Mouse (Mus musculus) G1E-ER4 (cell line): ENCODE results near the gene Tex21. TPM values are rescaled to one million over a fixed set of nuclear protein-coding genes. Genes with fewer than 3 reads are reported as not detected.

Experiments
- GATA1 ChIP-seq: IDR thresholded peaks from one replicate; pipeline ENCODE4 v1.8.0; 2012; ENCODE audit warnings: low read length, inconsistent platforms
- polyA plus RNA-seq: library from polyadenylated mRNA; stranded (reverse); fragments of >175 nt; gene quantifications from 2 replicates; pipeline ENCODE4 v1.2.3, GENCODE M21; 2012

Tex21 gene
- 0.03 and 0.06 TPM in 2 replicates for polyA plus RNA-seq

DNA sequence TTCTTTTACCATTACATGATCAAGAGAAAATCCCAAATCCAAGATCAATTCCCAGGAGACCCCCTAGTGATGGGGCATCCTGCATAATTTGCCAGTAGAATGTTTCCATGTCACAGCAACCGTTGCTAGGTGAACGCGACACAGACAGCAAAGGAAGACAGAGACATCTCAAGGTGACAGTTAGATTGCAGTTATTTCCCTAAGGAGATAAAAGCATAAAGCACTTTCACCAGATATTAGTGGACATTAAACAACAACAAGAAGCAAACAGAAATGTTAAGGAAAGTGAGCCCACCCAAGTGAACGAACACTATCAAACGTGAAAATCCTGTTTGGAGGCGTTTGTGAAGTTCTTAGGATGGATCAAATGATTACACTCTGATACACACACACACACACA lies at the start of gene Tex21:
Gene Tex21 (minus strand): TSS at position 101 of the 400 bp plus-strand sequence.
- TF ChIP-seq GATA1, result no peak

DNA sequence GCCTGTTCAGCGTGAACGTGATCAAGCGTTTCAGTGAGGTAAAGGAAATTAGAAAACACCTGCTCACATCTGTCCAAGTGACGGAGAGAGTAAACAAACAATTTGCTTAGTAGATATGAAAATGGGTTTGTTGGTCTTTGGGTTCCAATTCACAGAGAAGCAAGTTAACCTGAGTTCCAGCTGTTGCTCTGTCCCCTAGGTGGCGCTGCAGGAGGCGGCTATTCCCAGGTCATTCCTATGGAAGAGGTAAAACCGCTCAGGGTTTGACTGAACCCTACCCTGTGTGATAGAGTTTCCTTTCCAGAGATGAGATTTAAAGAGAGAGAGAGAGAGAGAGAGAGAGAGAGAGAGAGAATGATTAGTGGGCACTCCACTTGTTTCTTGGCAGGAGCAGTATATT lies 46.6 kb upstream of the Tex21 start:
- TF ChIP-seq GATA1, result no peak

DNA sequence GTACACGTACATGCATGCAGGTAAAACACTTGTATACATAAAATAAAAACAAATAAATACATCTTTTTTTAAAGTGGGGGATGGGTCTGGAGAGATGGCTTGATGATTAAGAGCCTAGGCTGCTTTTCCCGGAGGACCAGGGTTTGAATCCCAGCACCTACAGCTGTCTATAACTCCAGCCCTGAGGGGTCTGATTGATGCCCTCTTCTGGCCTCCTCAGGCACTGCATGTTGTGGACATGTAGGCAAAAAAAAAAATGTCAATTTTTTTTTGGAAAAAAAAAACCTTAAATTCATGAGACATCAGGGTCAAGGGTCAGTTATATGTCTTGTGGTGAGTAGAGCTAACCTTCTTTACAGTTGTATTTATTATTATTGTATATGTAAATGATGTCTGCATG lies 43.7 kb upstream of the Tex21 start:
- TF ChIP-seq GATA1, result no peak

DNA sequence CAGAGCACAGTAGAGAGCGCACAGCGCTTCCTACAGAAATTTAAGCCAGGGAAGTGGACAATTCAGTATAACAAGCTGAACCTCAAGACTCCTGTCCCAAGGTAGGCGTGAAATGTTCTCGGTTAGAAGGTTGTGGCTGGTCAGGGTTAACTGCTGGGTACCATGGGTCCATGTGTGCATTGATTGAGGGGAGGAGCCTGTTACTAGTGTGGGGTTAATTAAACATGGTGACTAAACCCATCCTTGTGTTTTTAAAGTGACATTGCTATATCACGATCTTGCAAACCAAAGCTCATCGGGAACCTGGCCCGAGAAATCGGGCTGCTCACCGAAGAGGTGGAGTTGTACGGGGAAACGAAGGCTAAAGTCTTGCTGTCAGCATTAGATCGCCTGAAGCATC lies 42.9 kb upstream of the Tex21 start:
- TF ChIP-seq GATA1, result no peak

DNA sequence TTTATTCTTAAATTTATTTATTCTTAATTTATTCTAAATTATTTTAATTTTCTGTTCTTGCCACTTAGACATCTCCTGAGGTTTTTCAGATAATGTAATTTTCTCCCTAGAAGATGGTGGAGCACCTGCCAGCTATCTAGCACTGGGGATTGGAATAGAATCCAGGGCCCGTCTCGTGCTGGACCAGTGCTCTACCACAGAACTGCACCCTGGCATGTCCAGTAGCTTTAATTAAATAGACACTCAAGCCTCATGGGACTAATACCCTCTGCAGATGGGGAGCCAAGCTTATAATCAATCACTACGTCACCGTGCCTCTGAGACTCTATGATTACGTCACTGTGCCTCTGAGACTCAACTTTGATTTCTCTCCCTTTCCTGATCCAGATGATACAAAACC lies 41.9 kb upstream of the Tex21 start:
- TF ChIP-seq GATA1, result no peak

DNA sequence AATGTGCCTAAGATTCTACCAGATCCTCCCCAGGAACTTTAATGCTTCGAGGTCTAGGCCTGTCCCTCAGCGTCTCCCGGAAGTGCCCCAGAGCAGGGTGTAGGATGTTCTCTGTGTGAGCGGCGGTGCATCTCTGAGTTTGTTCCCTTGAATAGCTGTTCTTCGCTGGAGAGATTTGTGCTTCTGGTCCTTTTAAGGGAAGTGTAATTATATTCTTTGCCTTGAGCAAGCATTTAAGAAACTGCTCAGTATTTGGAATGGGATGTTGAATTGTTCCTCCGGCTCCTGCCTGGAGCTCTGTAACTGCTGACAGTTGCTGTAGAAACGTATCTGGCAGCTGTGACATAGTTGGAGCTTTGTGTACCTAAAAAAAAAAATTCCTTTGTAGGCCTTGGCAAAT lies 41.4 kb upstream of the Tex21 start:
- no peak for TF ChIP-seq GATA1

DNA sequence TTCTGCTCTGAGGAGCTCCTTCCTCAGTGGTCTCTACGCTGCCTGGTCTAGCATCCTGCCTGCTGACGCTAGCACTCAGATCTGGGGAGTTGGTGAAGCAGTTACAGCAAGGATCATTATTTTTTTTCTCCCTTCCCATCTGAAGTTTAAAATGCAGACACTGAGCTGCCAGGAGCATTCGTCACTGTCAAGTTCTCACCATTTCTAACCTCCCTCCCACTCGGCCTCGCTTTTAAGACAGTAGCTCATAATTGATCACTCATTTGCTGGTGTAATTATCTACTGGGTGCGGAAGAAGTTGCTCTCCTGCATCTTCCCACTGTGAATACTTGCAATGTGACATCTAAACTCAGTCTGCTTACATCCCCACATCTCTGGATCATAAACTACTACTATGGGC lies 38.9 kb upstream of the Tex21 start:
- no peak for TF ChIP-seq GATA1

DNA sequence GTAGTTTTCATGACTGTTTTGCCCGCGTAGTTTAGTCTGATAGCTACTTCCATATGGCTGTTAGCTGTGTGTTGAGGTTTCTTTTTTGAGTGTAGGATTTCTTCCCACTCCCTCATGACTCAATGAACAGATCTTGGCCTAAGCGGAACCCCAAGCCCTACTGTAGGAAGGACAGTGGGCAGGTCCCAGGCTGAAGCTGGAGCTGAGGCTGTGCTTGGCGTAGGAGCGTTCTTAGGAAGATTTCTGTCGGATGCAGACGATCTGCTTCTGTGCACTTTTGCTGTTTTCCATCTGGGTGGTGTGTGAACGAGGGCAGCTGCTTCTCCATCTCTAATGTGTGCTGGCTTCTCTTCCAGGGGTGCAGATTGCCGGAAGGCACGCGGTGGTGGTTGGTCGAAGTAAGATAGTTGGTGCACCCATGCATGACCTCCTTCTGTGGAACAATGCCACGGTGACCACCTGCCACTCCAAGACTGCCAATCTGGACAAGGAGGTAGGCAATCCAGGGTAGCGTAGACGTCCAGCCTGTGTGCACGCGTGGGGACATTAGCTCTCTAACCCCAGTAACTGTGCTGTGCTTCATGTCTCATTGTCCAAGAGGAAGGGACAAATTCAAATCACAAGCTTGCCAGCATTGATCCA lies 36.1 kb upstream of the Tex21 start:
- TF ChIP-seq GATA1, result no peak

DNA sequence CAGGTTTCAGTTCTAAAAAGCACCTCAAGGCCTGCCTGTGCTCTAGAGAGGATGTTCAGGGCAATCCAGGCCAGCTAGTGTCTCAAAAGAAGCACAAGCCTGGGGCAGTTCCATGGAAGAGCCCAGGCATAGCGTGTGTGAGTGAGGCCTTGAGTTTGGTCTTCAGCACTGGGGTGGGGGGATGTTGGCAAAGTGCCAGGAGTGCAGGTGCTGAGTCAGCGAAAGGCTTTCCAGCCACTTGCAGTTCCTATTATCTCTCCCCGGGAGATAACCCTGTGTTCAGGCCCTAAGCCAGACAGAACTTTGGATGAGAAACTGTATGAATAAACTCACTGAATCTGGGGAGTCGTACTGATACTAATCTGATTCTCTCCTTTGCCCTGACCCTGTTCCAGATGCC lies 35.6 kb upstream of the Tex21 start:
- no peak for TF ChIP-seq GATA1

DNA sequence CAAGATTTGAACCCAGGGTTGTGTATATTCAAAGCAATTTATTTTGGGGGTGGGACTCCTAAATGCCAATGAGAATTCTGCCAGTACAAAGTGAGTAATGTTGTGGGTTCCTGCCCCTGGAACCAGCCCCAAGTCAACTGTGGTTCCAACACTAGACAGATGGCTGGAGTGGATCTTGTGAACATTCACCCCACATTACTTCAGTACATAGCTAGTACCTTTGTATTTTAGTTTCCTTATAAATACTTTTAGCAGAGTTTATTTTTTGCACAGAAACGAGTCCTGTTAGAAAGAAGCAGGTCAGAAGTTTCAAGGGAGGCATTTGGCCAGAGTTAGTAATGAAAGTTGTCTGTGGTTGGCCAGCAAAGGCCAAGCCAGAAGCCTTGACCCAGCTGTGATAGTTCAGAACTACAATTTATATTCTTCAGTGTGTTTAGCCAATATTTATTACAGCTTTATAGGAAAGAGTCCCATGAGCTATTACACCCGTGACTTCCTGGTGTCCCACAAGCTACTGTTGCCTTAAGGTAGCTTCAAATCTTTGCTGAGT lies 34.6 kb upstream of the Tex21 start:
- no peak for TF ChIP-seq GATA1

DNA sequence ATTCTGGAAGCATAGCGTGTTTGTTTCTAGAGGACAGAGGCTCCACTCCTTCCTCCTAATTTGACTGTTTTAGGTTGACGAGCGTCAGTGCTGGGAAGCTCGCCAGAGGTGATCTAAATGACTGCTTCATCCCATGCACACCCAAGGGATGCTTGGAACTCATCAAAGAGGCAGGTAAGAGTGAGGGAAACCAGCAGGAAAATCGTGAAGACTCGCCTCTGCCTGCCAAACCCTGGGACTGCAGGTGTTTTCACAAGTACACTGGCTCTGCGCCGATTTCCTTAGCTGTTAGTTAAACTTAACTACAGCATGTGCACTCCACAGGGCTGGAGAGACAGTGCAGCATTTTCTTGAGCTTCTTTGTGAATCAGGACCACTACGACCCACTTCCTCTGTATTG lies 34.0 kb upstream of the Tex21 start:
- TF ChIP-seq GATA1, result no peak

DNA sequence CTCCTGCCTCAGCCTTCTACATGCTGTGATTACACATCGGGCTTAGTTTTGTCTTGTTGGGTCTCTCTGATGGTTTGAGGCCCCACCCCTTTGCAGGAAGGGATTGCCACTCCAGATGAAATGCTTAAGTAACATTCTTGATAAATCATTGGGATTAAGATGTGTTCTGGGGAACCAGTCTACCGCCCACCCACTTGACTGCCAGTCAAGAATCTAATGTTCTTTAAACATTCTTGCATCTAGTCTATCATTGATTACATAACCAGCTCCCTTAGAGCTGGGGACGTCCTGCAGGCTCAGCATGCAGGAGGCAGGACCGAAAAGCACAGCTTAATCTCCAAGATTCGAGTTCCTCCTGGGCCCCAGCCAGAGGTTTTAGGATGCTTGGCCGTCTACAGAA lies 31.7 kb upstream of the Tex21 start:
- TF ChIP-seq GATA1, result no peak

DNA sequence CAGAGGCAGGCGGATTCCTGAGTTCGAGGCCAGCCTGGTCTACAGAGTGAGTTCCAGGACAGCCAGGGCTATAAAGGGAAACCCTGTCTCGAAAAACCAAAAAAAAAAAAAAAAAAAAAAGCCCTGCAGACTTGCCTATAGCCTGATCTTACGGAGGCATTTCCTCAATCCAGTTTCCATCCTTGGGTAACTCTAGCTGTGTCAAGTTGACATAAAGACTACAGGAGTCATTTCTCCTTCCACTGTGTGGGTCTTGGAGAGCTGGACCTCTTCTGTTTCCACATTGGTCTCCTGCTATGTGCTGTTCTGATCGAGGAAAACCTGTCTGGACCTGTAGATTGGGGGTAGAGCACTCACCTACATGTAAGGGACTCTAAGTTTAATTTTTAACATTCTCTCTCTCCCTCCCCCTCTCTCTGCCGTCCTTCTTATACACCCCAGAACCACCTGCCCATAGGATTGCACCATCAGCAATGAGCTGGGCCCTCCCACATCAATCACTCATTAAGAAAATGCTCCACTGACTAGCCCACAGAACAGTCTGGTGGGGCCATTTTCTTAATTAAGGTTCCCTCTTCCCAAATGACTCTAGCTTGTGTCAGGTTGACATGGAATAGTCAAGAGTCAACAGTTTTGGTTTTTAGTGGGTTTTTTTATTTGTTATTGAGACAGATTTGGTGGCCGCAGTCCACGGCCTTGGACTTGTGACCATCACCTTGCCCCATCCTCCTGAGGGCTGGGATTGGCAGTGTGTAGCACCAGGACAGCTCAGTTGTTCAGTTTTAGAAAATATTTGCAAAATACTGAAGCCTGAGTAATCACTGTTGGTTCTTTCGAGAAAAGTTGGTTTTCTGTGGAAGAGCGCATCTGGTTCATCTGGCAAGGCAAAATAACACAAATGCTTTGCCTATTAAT lies 26.3 kb upstream of the Tex21 start:
- no peak for TF ChIP-seq GATA1

DNA sequence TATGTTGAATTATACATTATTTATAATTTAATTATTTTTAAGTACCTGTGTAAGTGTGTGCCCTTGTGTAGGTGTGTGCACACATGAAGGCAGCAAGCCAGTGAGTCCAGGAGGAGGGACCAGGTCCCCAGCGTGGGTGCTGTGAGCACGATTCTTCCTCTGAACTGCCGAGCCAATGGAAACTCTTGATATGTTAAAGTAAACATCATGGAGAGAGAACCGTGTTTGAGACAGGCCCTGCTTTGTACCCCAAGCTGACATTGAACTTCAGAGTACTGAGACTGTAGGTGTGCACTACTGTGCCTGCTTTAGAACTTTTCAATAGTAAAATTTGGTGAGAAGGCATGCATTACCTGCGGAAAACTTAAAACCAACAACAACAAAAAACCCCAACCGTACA lies 25.0 kb upstream of the Tex21 start:
- no peak for TF ChIP-seq GATA1

DNA sequence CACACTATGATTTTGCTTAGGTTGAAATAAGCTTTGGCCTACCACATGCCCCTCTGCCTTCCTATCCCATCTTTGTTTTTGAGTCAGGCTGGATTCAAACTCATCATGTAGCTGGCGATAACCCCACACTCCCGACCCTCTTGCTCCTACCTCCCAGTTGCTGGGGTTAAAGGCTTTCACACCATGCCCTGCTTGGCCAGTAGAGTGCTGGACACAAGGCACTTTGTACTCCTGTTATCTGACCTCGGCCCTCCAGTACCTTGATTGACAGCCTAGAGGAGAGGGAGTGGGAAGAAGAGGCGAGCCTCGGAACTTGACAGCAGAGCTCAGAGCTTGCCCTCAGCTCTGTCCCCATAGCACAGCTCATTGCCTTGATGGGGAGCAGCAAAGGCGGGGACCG lies 22.6 kb upstream of the Tex21 start:
- TF ChIP-seq GATA1, result no peak

DNA sequence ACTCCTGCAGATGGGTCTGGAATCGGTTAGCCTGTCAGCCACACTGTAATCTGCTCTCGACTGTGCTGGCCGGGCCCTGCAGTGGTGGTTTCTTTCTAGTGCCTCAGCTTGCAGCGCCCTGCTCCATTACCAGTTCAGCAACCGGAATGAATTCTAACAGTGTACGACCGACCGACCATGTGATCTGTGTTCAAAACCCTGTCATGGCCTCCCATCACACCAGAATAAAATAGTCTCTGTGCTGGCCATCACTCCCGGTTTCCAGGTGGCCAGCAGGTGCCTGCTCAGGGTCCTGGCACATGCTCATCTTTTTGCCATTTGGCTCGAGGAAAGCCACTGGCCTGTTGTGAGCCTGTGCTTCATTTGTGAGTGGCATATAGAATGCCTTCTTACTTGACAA lies 22.1 kb upstream of the Tex21 start:
- no peak for TF ChIP-seq GATA1

DNA sequence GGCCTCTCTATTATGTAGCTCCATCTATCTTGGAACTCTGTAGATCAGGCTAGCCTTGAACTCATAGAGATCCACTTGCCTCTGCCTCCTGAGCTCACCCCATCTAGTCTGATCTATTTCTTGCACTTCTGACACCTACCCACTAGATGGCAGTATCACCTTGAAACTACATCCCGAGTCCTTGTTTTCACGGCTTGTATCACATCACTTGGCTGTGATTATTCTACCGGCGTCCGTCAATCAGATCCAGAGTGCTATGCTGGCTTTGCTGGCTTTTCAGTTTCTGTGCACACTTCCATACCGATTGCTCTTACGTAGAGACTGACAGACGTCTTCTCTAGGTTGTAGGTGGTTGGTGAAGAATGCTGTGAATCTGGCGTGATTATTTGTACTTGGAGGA lies 20.3 kb upstream of the Tex21 start:
- TF ChIP-seq GATA1, result no peak

DNA sequence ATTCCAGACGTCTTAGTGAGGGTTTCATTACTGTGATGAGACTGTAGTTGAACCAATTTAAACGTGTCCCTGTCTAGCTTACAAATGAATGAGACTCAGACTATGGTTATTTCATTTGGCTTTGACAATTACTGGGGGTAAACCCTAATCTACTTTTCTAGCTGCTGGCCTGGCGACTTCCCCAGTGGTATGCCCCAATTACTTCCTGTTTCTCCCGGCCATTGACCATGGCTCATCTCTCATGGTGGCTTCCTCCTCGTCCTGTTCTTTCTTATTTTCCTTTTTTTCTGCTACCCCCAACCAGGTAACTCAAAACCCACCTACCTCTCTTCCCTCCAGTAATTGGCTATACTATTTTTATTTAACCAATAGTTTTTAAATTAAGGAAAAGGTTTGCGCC lies 18.5 kb upstream of the Tex21 start:
- TF ChIP-seq GATA1, result no peak
